Mouse (Mus musculus) lung, embryonic 16.5 days (tissue): ENCODE data around the gene Wtap. TPM values are rescaled to one million over a fixed set of nuclear protein-coding genes. Genes with fewer than 3 reads are reported as not detected.

Source experiments
- ATAC-seq: fragments of 200-750 bp; cut with Nextera tagmentation; 2 replicates; pipeline ENCODE4 v1.8.0; 2017; ENCODE audit warnings: low read depth, mild to moderate bottlenecking, moderate library complexity
- H3K27ac ChIP-seq: fragments of 300-500 bp; sonication (generic); 2 replicates; pipeline ENCODE4 v1.5.1; 2014; ENCODE audit warnings: mild to moderate bottlenecking, control low read depth, low read length
- H3K27me3 ChIP-seq: fragments of 300-500 bp; sonication (generic); 2 replicates; pipeline ENCODE4 v1.6.1; 2014; ENCODE audit warnings: low read depth, low read length, mixed read lengths; ENCODE audit not compliant: control insufficient read depth, insufficient read depth
- H3K36me3 ChIP-seq: fragments of 300-500 bp; sonication (generic); 2 replicates; pipeline ENCODE4 v1.6.1; 2014; ENCODE audit warnings: low read length; ENCODE audit not compliant: control insufficient read depth, insufficient read depth
- H3K4me1 ChIP-seq: fragments of 300-500 bp; sonication (generic); replicated peaks from 2 replicates; pipeline ENCODE4 v1.6.1; 2014; ENCODE audit warnings: low read length, mixed read lengths; ENCODE audit not compliant: control insufficient read depth, insufficient read depth
- H3K4me2 ChIP-seq: fragments of 300-500 bp; sonication (generic); 2 replicates; pipeline ENCODE4 v1.6.1; 2014; ENCODE audit warnings: low read depth, low read length, control low read depth
- H3K4me3 ChIP-seq: fragments of 300-500 bp; sonication (generic); 2 replicates; pipeline ENCODE4 v1.5.1; 2014; ENCODE audit warnings: mild to moderate bottlenecking, low read length, control low read depth
- H3K9ac ChIP-seq: fragments of 300-500 bp; sonication (generic); 2 replicates; pipeline ENCODE4 v1.6.1; 2014; ENCODE audit warnings: low read length, control low read depth
- H3K9me3 ChIP-seq: fragments of 300-500 bp; sonication (generic); 2 replicates; pipeline ENCODE4 v1.6.1; 2016; ENCODE audit warnings: low read length; ENCODE audit not compliant: control insufficient read depth
- WGBS: fragments of 180-500 bp; shearing (Covaris S2); extraction: QIAGEN DNeasy Blood & Tissue Kit; methylation state at CpG from one replicate; pipeline ENCODE4 v1.1.7; 2014; 5-methylcytosine and 5-hydroxymethylcytosine counted together
- polyA plus RNA-seq: library from polyadenylated mRNA; unstranded; fragments of >200 nt; fragmentation: Nextera tagmentation; extraction: Ambion mirVana; gene quantifications from 2 replicates; pipeline ENCODE4 v1.2.1, GENCODE M21; 2015

Wtap gene
- polyA plus RNA-seq, 1 experiment from 2014 or later, result 128 TPM

- Histone ChIP-seq H3K9ac (no peak overlapping the region), H3K36me3 (peaks cover 41% of the 10 kb centered on the region), H3K27ac (no peak overlapping the region), H3K27me3 (no peaks in the 10 kb centered on the region), H3K4me2 (no peak overlapping the region), H3K9me3 (no peaks in the 10 kb centered on the region), H3K4me1 (no peaks in the 10 kb centered on the region), H3K4me3 (no peak overlapping the region)
- 87% methylated on average over 8 of the region's 8 CpGs for WGBS
- ATAC-seq, result no peak
Observed at GRCm38 (mm10) chr17:12925703-12926180, 68.2 kb downstream of the Wtap start.

GRCm38 (mm10) chr17:12925001-12925400, 69.0 kb downstream of the Wtap start:
- Histone ChIP-seq H3K4me3 (no peak overlapping the region), H3K27ac (no peak overlapping the region), H3K27me3 (no peaks in the 10 kb centered on the region), H3K4me2 (no peak overlapping the region), H3K4me1 (no peaks in the 10 kb centered on the region), H3K9ac (no peak overlapping the region), H3K9me3 (no peaks in the 10 kb centered on the region), H3K36me3 (peaks cover 49% of the 10 kb centered on the region)
- 85% methylated on average over 3 of the region's 3 CpGs for WGBS
- no peak; the same call in 1 of the 2 replicates for ATAC-seq

DNA sequence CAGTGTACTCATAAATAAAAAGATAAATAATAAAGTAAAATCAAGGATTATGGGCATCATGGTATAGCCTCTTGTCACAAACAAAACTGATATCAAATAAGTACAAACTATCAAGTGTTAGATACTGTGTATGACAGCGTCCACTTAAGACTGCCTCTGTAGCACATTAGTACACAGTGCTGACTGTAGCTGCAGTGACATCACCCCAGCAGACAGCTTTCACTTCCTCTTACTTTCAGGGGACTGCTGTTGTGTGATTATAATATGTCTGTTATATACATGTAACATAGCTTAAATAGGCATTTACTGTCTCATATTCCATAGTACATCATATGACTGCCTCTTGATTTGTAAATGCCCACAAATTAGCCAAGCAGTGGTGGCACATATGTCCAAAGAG, 72.9 kb downstream of the Wtap start:
- no peak overlapping the region for H3K27ac ChIP-seq
- ATAC-seq, result no peak
- 0 out of 2 replicates have a peak, but pooled peaks cover 4% of the 10 kb centered on the region for H3K4me1 ChIP-seq
- H3K27me3 ChIP-seq, result no peaks in the 10 kb centered on the region
- H3K36me3 ChIP-seq, result peaks cover 54% of the 10 kb centered on the region
- H3K9me3 ChIP-seq, result no peaks in the 10 kb centered on the region
- no peak overlapping the region for H3K4me2 ChIP-seq
- no peak overlapping the region for H3K9ac ChIP-seq
- 97% methylated on average over 1 of the region's 1 CpGs for WGBS
- H3K4me3 ChIP-seq, result no peak overlapping the region

Other genes starting within 250 kb of the Wtap start
- 59.0 and 64.4 TPM in 2 replicates for gene Igf2r, start 224.5 kb downstream of the Wtap start, polyA plus RNA-seq
- gene Mas1, start 126.0 kb downstream of the Wtap start, polyA plus RNA-seq, result 0.25 and 0.40 TPM in 2 replicates
- not detected in 2 replicates for gene Mrgprh, start 118.1 kb downstream of the Wtap start, polyA plus RNA-seq
- gene Pnldc1, start 83.9 kb downstream of the Wtap start, polyA plus RNA-seq, result 0.69 and 1.2 TPM in 2 replicates
- 344 and 362 TPM in 2 replicates for gene Tcp1, start 78.5 kb downstream of the Wtap start, polyA plus RNA-seq
- 135 and 139 TPM in 2 replicates for gene Mrpl18, start 77.8 kb downstream of the Wtap start, polyA plus RNA-seq
- gene Acat3, start 53.6 kb downstream of the Wtap start, polyA plus RNA-seq, result 0.87 and 0.92 TPM in 2 replicates
- gene Acat2, start 33.4 kb downstream of the Wtap start, polyA plus RNA-seq, result 83.8 and 91.4 TPM in 2 replicates
- 102 and 116 TPM in 2 replicates for gene Sod2, start 12.7 kb upstream of the Wtap start, polyA plus RNA-seq
- not detected in 2 replicates for gene Gpr31b, start 58.1 kb upstream of the Wtap start, polyA plus RNA-seq
- 0.11 TPM in 1 of 2 replicates, not detected in the other for gene Tcp10b, start 66.9 kb upstream of the Wtap start, polyA plus RNA-seq
- gene Unc93a, start 137.6 kb upstream of the Wtap start, polyA plus RNA-seq, result not detected in 2 replicates
- not detected in 2 replicates for gene Smok2a, start 227.0 kb upstream of the Wtap start, polyA plus RNA-seq
- not detected in 2 replicates for gene Smok2b, start 236.1 kb upstream of the Wtap start, polyA plus RNA-seq